Mouse (Mus musculus): ENCODE measurements around the gene Cited2. TPM values are rescaled to one million over a fixed set of nuclear protein-coding genes. Genes with fewer than 3 reads are reported as not detected.

Cited2 gene
- polyA plus RNA-seq, 1 experiment from 2014 or later: 28.9 TPM

GRCm38 (mm10) chr10:17697376-17698265 is 25.4 kb upstream of the Cited2 start:
- WGBS: 48% methylated on average over 7 of the region's 7 CpGs

GRCm38 (mm10) chr10:17705466-17705973 is 17.5 kb upstream of the Cited2 start:
- Histone ChIP-seq H3K9me3 (no peaks in the 10 kb centered on the region), H3K36me3 (no peaks in the 10 kb centered on the region), H3K4me3 (no peak overlapping the region), H3K4me1 (no peaks in the 10 kb centered on the region), H3K9ac (no peak overlapping the region), H3K27me3 (replicated peaks) (no peaks in the 10 kb centered on the region), H3K4me2 (no peak overlapping the region), H3K27ac (replicated peaks) (no peak overlapping the region)
- 27% methylated on average over 4 of the region's 4 CpGs for WGBS
- ATAC-seq (ENCODE audit: extremely low read depth, insufficient number of reproducible peaks, low FRiP score, low TSS enrichment): no peak

More at GRCm38 (mm10) chr10:17697376-17698265, 25.4 kb upstream of the Cited2 start:
- Histone ChIP-seq H3K9ac (no peak overlapping the region), H3K4me2 (no peak overlapping the region), H3K4me3 (no peak overlapping the region), H3K27ac (replicated peaks) (no peak overlapping the region), H3K36me3 (no peaks in the 10 kb centered on the region), H3K4me1 (no peaks in the 10 kb centered on the region), H3K9me3 (no peaks in the 10 kb centered on the region), H3K27me3 (replicated peaks) (no peaks in the 10 kb centered on the region)
- ATAC-seq (ENCODE audit: extremely low read depth, insufficient number of reproducible peaks, low FRiP score, low TSS enrichment): no peak

GRCm38 (mm10) chr10:17710753-17711152 is 12.3 kb upstream of the Cited2 start:
- 83% methylated on average over 3 of the region's 3 CpGs for WGBS
- no peak for ATAC-seq (ENCODE audit: extremely low read depth, insufficient number of reproducible peaks, low FRiP score, low TSS enrichment)

GRCm38 (mm10) chr10:17719009-17719570 is 3.9 kb upstream of the Cited2 start:
- no peak for ATAC-seq (ENCODE audit: extremely low read depth, insufficient number of reproducible peaks, low FRiP score, low TSS enrichment)
- peaks cover 33% of the 10 kb centered on the region for H3K4me1 ChIP-seq
- H3K27ac ChIP-seq (replicated peaks): 0 out of 2 replicates have a peak overlapping the region, but pooled peaks have one; percentile 14
- no peaks in the 10 kb centered on the region for H3K36me3 ChIP-seq
- 36% methylated on average over 4 of the region's 4 CpGs for WGBS
- H3K4me3 ChIP-seq: no peak overlapping the region
- H3K9me3 ChIP-seq: no peaks in the 10 kb centered on the region
- no peaks in the 10 kb centered on the region for H3K27me3 ChIP-seq (replicated peaks)
- no peak overlapping the region for H3K9ac ChIP-seq
- no peak overlapping the region for H3K4me2 ChIP-seq

More at GRCm38 (mm10) chr10:17710753-17711152, 12.3 kb upstream of the Cited2 start:
- H3K36me3 ChIP-seq: no peaks in the 10 kb centered on the region
- H3K27me3 ChIP-seq (replicated peaks): no peaks in the 10 kb centered on the region
- H3K9me3 ChIP-seq: no peaks in the 10 kb centered on the region
- H3K4me1 ChIP-seq: no peaks in the 10 kb centered on the region
- H3K4me3 ChIP-seq: no peak overlapping the region
- no peak overlapping the region for H3K27ac ChIP-seq (replicated peaks)
- no peak overlapping the region for H3K4me2 ChIP-seq
- no peak overlapping the region for H3K9ac ChIP-seq

- H3K9ac ChIP-seq: no peak overlapping the region
- H3K4me3 ChIP-seq: no peak overlapping the region
- no peak for ATAC-seq (ENCODE audit: extremely low read depth, insufficient number of reproducible peaks, low FRiP score, low TSS enrichment)
- no peaks in the 10 kb centered on the region for H3K36me3 ChIP-seq
- H3K9me3 ChIP-seq: no peaks in the 10 kb centered on the region
- 89% methylated on average over 5 of the region's 5 CpGs for WGBS
- no peak overlapping the region for H3K4me2 ChIP-seq
- peaks cover 33% of the 10 kb centered on the region for H3K4me1 ChIP-seq
- H3K27me3 ChIP-seq (replicated peaks): no peaks in the 10 kb centered on the region
- H3K27ac ChIP-seq (replicated peaks): no peak overlapping the region
These were observed 3.4 kb upstream of the Cited2 start for GRCm38 (mm10) chr10:17719646-17720045.

- WGBS: 52% methylated on average over 8 of the region's 8 CpGs
- Histone ChIP-seq H3K4me2 (peak overlapping the region; percentile 92), H3K36me3 (no peaks in the 10 kb centered on the region; the same call in 1 of the 2 replicates), H3K27me3 (replicated peaks) (no peaks in the 10 kb centered on the region), H3K4me3 (peak overlapping the region; percentile 90), H3K4me1 (peaks cover 43% of the 10 kb centered on the region), H3K27ac (replicated peaks) (peak overlapping the region; percentile 99), H3K9ac (peak overlapping the region; percentile 91), H3K9me3 (no peaks in the 10 kb centered on the region)
- no peak for ATAC-seq (ENCODE audit: extremely low read depth, insufficient number of reproducible peaks, low FRiP score, low TSS enrichment)
These were observed 2.0 kb upstream of the Cited2 start for GRCm38 (mm10) chr10:17720891-17721601.

GRCm38 (mm10) chr10:17721602-17722121 is 1.4 kb upstream of the Cited2 start:
- Histone ChIP-seq H3K27me3 (replicated peaks) (no peaks in the 10 kb centered on the region), H3K27ac (replicated peaks) (peak overlapping the region; percentile 99), H3K4me1 (peaks cover 49% of the 10 kb centered on the region), H3K9ac (peak overlapping the region; percentile 91), H3K4me3 (peak overlapping the region; percentile 90), H3K9me3 (no peaks in the 10 kb centered on the region), H3K36me3 (peaks cover 3% of the 10 kb centered on the region), H3K4me2 (peak overlapping the region; percentile 92)
- no peak for ATAC-seq (ENCODE audit: extremely low read depth, insufficient number of reproducible peaks, low FRiP score, low TSS enrichment)
- WGBS: under 1% methylated on average over 21 of the region's 21 CpGs

GRCm38 (mm10) chr10:17722158-17722557 is 860 bp upstream of the Cited2 start:
- peak; percentile 65; the same call in 1 of the 2 replicates for ATAC-seq (ENCODE audit: extremely low read depth, insufficient number of reproducible peaks, low FRiP score, low TSS enrichment)
- H3K4me1 ChIP-seq: peaks cover 54% of the 10 kb centered on the region
- H3K4me3 ChIP-seq: peak overlapping the region; percentile 90
- peak overlapping the region; percentile 91 for H3K9ac ChIP-seq
- no peaks in the 10 kb centered on the region for H3K27me3 ChIP-seq (replicated peaks)
- peaks cover 3% of the 10 kb centered on the region for H3K36me3 ChIP-seq
- no peaks in the 10 kb centered on the region for H3K9me3 ChIP-seq
- H3K4me2 ChIP-seq: peak overlapping the region; percentile 92
- peak overlapping the region; percentile 99 for H3K27ac ChIP-seq (replicated peaks)
- WGBS: under 1% methylated on average over 24 of the region's 24 CpGs

GRCm38 (mm10) chr10:17723421-17723841 is 413 bp downstream of the Cited2 start:
- Histone ChIP-seq H3K4me2 (peak overlapping the region; percentile 92), H3K27me3 (replicated peaks) (no peaks in the 10 kb centered on the region), H3K27ac (replicated peaks) (peak overlapping the region; percentile 99), H3K9me3 (no peaks in the 10 kb centered on the region), H3K36me3 (peaks cover 3% of the 10 kb centered on the region), H3K4me3 (peak overlapping the region; percentile 90), H3K4me1 (peaks cover 53% of the 10 kb centered on the region), H3K9ac (peak overlapping the region; percentile 99)
- ATAC-seq (ENCODE audit: extremely low read depth, insufficient number of reproducible peaks, low FRiP score, low TSS enrichment): peak; percentile 45
- WGBS: under 1% methylated on average over 30 of the region's 30 CpGs

- no peaks in the 10 kb centered on the region for H3K27me3 ChIP-seq (replicated peaks)
- under 1% methylated on average over 65 of the region's 65 CpGs for WGBS
- peak overlapping the region; percentile 90 for H3K4me3 ChIP-seq
- peak overlapping the region; percentile 92 for H3K4me2 ChIP-seq
- peak; percentile 10 for ATAC-seq (ENCODE audit: extremely low read depth, insufficient number of reproducible peaks, low FRiP score, low TSS enrichment)
- H3K4me1 ChIP-seq: peaks cover 46% of the 10 kb centered on the region
- H3K36me3 ChIP-seq: peaks cover 3% of the 10 kb centered on the region
- no peaks in the 10 kb centered on the region for H3K9me3 ChIP-seq
- H3K9ac ChIP-seq: peak overlapping the region; percentile 99
- peak overlapping the region; percentile 99 for H3K27ac ChIP-seq (replicated peaks)
These were observed 1.1 kb downstream of the Cited2 start for GRCm38 (mm10) chr10:17723871-17724741.
